Mouse (Mus musculus) neural tube, embryonic 13.5 days (tissue): ENCODE results near the gene Tex12. TPM values are rescaled to one million over a fixed set of nuclear protein-coding genes. Genes with fewer than 3 reads are reported as not detected.
A peak's percentile ranks its signal among the peaks of the same experiment; 100 is the strongest.

Source experiments
- ATAC-seq: fragments of 200-750 bp; cut with Nextera tagmentation; 2 replicates; pipeline ENCODE4 v1.8.0; 2017; ENCODE audit warnings: low read depth, mild to moderate bottlenecking, moderate TSS enrichment, moderate library complexity
- H3K27ac ChIP-seq: fragments of 300-500 bp; sonication (generic); replicated peaks from 2 replicates; pipeline ENCODE4 v1.5.1; 2015; ENCODE audit warnings: moderate library complexity, mild to moderate bottlenecking, inconsistent platforms
- H3K27me3 ChIP-seq: fragments of 300-500 bp; sonication (generic); 2 replicates; pipeline ENCODE4 v1.6.1; 2015; ENCODE audit warnings: mild to moderate bottlenecking, inconsistent platforms
- H3K36me3 ChIP-seq: fragments of 300-500 bp; sonication (generic); 2 replicates; pipeline ENCODE4 v1.6.1; 2015; ENCODE audit warnings: mild to moderate bottlenecking, inconsistent platforms
- H3K4me1 ChIP-seq: fragments of 300-500 bp; sonication (generic); replicated peaks from 2 replicates; pipeline ENCODE4 v1.6.1; 2015; ENCODE audit warnings: inconsistent platforms
- H3K4me2 ChIP-seq: fragments of 300-500 bp; sonication (generic); 2 replicates; pipeline ENCODE4 v1.6.1; 2015; ENCODE audit warnings: inconsistent platforms, mild to moderate bottlenecking, moderate library complexity
- H3K4me3 ChIP-seq: fragments of 300-500 bp; sonication (generic); 2 replicates; pipeline ENCODE4 v1.5.1; 2015; ENCODE audit warnings: mild to moderate bottlenecking, inconsistent platforms
- H3K9ac ChIP-seq: fragments of 300-500 bp; sonication (generic); 2 replicates; pipeline ENCODE4 v1.6.1; 2015; ENCODE audit warnings: moderate library complexity, mild to moderate bottlenecking, inconsistent platforms
- H3K9me3 ChIP-seq: fragments of 300-500 bp; sonication (generic); 2 replicates; pipeline ENCODE4 v1.6.1; 2016; ENCODE audit warnings: inconsistent platforms
- WGBS: fragments of 180-500 bp; shearing (Covaris S2); methylation state at CpG from one replicate; pipeline ENCODE4 v1.1.7; 2015; 5-methylcytosine and 5-hydroxymethylcytosine counted together
- polyA plus RNA-seq: library from polyadenylated mRNA; unstranded; fragments of >200 nt; fragmentation: Nextera tagmentation; extraction: Ambion mirVana; gene quantifications from 2 replicates; pipeline ENCODE4 v1.2.1, GENCODE M21; 2015

Tex12 gene
- polyA plus RNA-seq, 1 experiment from 2014 or later: not detected

- 76% methylated on average over 2 of the region's 2 CpGs for WGBS
- H3K9ac ChIP-seq: no peak overlapping the region
- no peaks in the 10 kb centered on the region for H3K27me3 ChIP-seq
- no peak for ATAC-seq
- no peak overlapping the region for H3K4me3 ChIP-seq
- H3K36me3 ChIP-seq: no peaks in the 10 kb centered on the region
- H3K27ac ChIP-seq: no peak overlapping the region
- peaks cover 19% of the 10 kb centered on the region for H3K4me1 ChIP-seq
- H3K9me3 ChIP-seq: no peaks in the 10 kb centered on the region
- H3K4me2 ChIP-seq: no peak overlapping the region
These were observed 7.6 kb downstream of the Tex12 start for GRCm38 (mm10) chr9:50553547-50553946.

DNA sequence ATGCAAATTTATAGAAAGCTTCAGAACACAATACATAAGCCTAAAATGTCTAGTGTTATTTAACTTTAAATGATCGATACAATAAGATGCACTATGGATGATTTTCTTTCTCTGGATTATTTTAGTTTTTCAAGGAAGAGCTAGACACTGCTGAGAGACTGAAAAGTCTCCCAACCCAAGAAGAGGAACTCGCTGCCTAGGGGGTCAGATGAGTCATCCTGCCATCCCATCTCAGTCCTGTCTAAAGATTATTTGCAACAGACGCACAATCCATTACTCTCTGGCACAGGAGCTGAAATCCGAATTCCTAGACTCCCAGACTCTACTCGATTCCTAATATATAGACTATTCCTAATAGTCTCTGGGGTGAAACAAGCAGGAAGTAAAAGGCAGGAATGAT is 8.9 kb downstream of the Tex12 start:
- no peak for ATAC-seq
- Histone ChIP-seq H3K27ac (no peak overlapping the region), H3K4me1 (peaks cover 19% of the 10 kb centered on the region), H3K27me3 (no peaks in the 10 kb centered on the region), H3K9me3 (no peaks in the 10 kb centered on the region), H3K36me3 (no peaks in the 10 kb centered on the region), H3K4me2 (no peak overlapping the region), H3K4me3 (no peak overlapping the region), H3K9ac (no peak overlapping the region)
- 87% methylated on average over 5 of the region's 5 CpGs for WGBS

GRCm38 (mm10) chr9:50548936-50549335 is 12.2 kb downstream of the Tex12 start:
- H3K4me1 ChIP-seq: 0 out of 2 replicates have a peak, but pooled peaks cover 3% of the 10 kb centered on the region
- no peaks in the 10 kb centered on the region for H3K9me3 ChIP-seq
- 91% methylated on average over 4 of the region's 4 CpGs for WGBS
- H3K4me3 ChIP-seq: no peak overlapping the region
- no peak overlapping the region for H3K4me2 ChIP-seq
- no peak overlapping the region for H3K9ac ChIP-seq
- no peaks in the 10 kb centered on the region for H3K27me3 ChIP-seq
- no peaks in the 10 kb centered on the region for H3K36me3 ChIP-seq
- no peak overlapping the region for H3K27ac ChIP-seq
- ATAC-seq: no peak

DNA sequence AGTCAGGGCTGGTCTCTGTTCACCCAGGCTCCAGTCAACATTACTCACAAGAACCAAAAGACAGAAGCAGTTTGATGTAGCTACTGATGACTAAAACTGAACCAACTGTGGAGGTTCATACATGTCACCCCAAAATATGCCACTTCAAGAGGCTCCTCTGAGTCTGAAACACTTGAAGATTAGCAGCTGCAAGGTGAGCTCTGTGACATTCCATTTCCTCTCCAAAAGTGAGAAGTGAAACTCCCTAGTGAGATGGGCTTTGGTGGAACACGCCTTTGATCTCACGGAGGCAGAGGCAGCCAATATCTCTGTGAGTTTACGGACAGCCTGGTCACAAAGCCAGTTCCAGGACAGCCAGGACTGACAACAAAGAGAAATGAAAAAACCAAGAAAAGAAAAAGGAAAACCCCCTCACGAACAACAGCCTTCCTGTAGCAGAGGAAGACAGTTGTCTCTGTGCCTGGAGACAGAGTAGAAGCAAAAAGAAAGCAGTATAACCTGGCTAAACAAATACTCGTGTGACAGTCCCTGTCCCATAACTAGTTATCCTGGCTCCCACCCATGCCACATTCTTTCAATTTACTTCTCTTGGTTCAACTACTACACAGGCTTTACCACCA is 13.2 kb downstream of the Tex12 start:
- Histone ChIP-seq H3K9me3 (no peaks in the 10 kb centered on the region), H3K9ac (no peak overlapping the region), H3K4me3 (no peak overlapping the region), H3K27me3 (no peaks in the 10 kb centered on the region), H3K4me2 (no peak overlapping the region), H3K36me3 (no peaks in the 10 kb centered on the region), H3K27ac (no peak overlapping the region), H3K4me1 (no peaks in the 10 kb centered on the region)
- no peak for ATAC-seq
- 59% methylated on average over 5 of the region's 5 CpGs for WGBS

DNA sequence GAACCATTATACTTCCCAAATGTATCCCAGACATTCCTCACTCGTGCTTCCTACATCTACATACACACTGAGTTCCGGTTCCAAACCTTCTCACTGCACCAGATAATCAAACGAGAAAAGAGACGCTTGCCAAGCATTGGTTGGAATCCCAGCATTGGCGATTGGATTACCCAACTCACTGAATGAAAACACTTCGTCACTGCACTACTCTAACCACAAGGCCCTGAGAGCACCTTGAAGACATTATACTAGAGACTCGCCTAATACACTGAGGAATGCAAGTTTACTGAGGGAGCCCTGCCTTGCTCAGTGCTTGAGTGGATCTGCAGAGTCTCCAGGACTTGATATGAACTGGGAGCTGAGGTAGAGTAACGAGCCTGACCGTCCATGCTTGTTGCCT is 18.7 kb downstream of the Tex12 start:
- no peaks in the 10 kb centered on the region for H3K9me3 ChIP-seq
- no peak for ATAC-seq
- H3K36me3 ChIP-seq: no peaks in the 10 kb centered on the region
- H3K4me3 ChIP-seq: no peak overlapping the region
- no peak overlapping the region for H3K9ac ChIP-seq
- no peaks in the 10 kb centered on the region for H3K27me3 ChIP-seq
- H3K27ac ChIP-seq: no peak overlapping the region
- H3K4me2 ChIP-seq: no peak overlapping the region
- no peaks in the 10 kb centered on the region for H3K4me1 ChIP-seq
- WGBS: 79% methylated on average over 9 of the region's 9 CpGs

DNA sequence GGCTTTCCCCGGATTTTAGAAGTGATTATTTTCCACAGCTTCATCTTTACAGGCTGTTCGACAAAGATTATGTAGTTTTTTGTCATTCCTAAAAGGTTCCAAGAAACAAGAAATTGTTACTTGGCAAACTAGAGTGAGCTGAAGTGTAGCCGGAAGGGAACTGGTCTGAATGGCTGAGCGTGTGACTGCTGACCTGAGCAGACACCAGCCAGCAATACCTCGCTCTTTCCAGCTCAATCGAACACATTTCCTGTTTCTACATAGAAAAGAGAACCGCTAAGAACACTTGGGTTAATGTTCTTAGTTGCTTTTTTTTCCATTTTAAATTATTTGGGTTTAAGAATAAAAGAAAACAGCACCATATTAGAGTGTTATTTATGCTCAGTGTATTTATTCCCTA is 21.0 kb downstream of the Tex12 start:
- Histone ChIP-seq H3K4me2 (no peak overlapping the region), H3K36me3 (no peaks in the 10 kb centered on the region), H3K4me1 (no peaks in the 10 kb centered on the region), H3K27ac (no peak overlapping the region), H3K27me3 (no peaks in the 10 kb centered on the region), H3K9ac (no peak overlapping the region), H3K4me3 (no peak overlapping the region), H3K9me3 (no peaks in the 10 kb centered on the region)
- no peak for ATAC-seq
- WGBS: 79% methylated on average over 7 of the region's 7 CpGs

GRCm38 (mm10) chr9:50537295-50537694 is 23.8 kb downstream of the Tex12 start:
- no peak overlapping the region for H3K4me2 ChIP-seq
- H3K9me3 ChIP-seq: no peaks in the 10 kb centered on the region
- no peaks in the 10 kb centered on the region for H3K27me3 ChIP-seq
- 73% methylated on average over 4 of the region's 4 CpGs for WGBS
- no peak overlapping the region for H3K9ac ChIP-seq
- H3K27ac ChIP-seq: no peak overlapping the region
- H3K36me3 ChIP-seq: no peaks in the 10 kb centered on the region
- H3K4me3 ChIP-seq: no peak overlapping the region
- no peaks in the 10 kb centered on the region for H3K4me1 ChIP-seq
- ATAC-seq: no peak

DNA sequence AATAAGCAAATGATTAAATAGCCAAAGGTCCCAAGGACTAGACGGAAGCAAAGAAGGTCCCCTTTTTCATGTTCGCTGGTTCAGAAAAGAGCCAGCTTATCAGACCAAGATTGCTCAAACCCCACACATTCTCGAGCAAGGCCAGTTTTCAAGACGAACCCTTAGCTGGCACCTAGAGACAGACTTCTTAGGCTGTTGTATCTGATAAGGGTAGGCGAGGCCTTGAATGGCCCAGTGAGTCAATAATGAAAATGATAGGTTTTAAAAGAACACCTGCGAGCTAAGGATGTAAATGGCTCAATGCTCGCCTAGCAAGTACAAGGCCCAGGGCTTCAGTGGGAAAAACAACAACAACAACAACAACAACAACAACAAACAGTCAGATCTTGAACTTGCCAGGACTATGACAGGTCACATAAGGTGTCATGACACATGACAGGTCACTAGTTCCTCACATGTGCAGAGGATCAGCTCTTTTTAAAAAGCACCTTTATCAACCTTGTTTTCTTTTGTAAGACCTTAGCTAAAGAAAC is 24.5 kb downstream of the Tex12 start:
- Histone ChIP-seq H3K4me3 (no peak overlapping the region), H3K27me3 (no peaks in the 10 kb centered on the region), H3K9ac (no peak overlapping the region), H3K27ac (no peak overlapping the region), H3K4me2 (no peak overlapping the region), H3K4me1 (no peaks in the 10 kb centered on the region), H3K9me3 (no peaks in the 10 kb centered on the region), H3K36me3 (no peaks in the 10 kb centered on the region)
- WGBS: 85% methylated on average over 7 of the region's 7 CpGs
- no peak for ATAC-seq

DNA sequence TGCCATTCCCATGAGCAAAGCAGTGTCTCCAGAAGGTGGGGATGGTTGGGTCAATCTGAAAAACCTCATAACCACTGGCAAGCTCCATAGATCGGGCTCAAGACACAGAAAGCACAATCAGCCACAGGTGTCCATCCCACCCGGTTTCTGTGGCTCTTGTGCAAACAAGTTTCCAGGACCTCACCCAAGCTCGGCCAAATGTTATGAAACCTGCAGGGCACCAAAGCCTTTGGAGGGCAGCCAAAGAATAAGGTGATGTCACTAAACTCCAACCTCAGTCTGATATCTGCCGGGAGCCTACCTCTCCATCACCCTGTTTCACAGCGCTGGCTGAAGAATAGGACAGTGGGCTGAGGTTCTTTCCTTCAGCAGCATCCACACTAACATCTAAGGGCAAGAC is 25.2 kb downstream of the Tex12 start:
- no peaks in the 10 kb centered on the region for H3K9me3 ChIP-seq
- 86% methylated on average over 5 of the region's 5 CpGs for WGBS
- no peak overlapping the region for H3K4me3 ChIP-seq
- no peak overlapping the region for H3K27ac ChIP-seq
- no peak overlapping the region for H3K9ac ChIP-seq
- no peaks in the 10 kb centered on the region for H3K36me3 ChIP-seq
- H3K4me1 ChIP-seq: no peaks in the 10 kb centered on the region
- H3K4me2 ChIP-seq: no peak overlapping the region
- no peaks in the 10 kb centered on the region for H3K27me3 ChIP-seq
- ATAC-seq: no peak

GRCm38 (mm10) chr9:50533791-50534190 is 27.3 kb downstream of the Tex12 start:
- 81% methylated on average over 3 of the region's 3 CpGs for WGBS
- ATAC-seq: no peak
- no peak overlapping the region for H3K4me3 ChIP-seq

GRCm38 (mm10) chr9:50533328-50533727 is 27.8 kb downstream of the Tex12 start:
- no peaks in the 10 kb centered on the region for H3K4me1 ChIP-seq
- no peak overlapping the region for H3K4me2 ChIP-seq
- no peaks in the 10 kb centered on the region for H3K27me3 ChIP-seq
- WGBS: 86% methylated on average over 11 of the region's 11 CpGs
- H3K4me3 ChIP-seq: no peak overlapping the region
- H3K9ac ChIP-seq: no peak overlapping the region
- H3K36me3 ChIP-seq: no peaks in the 10 kb centered on the region
- no peaks in the 10 kb centered on the region for H3K9me3 ChIP-seq
- H3K27ac ChIP-seq: no peak overlapping the region
- ATAC-seq: no peak

More at GRCm38 (mm10) chr9:50533791-50534190, 27.3 kb downstream of the Tex12 start:
- Histone ChIP-seq H3K9me3 (no peaks in the 10 kb centered on the region), H3K36me3 (no peaks in the 10 kb centered on the region), H3K9ac (no peak overlapping the region), H3K27me3 (no peaks in the 10 kb centered on the region), H3K27ac (no peak overlapping the region), H3K4me1 (no peaks in the 10 kb centered on the region), H3K4me2 (no peak overlapping the region)

- WGBS: 46% methylated on average over 2 of the region's 2 CpGs
- ATAC-seq: no peak
- Histone ChIP-seq H3K4me2 (no peak overlapping the region), H3K4me3 (no peak overlapping the region), H3K36me3 (no peaks in the 10 kb centered on the region), H3K9me3 (no peaks in the 10 kb centered on the region), H3K27me3 (no peaks in the 10 kb centered on the region), H3K27ac (no peak overlapping the region), H3K4me1 (peaks cover 17% of the 10 kb centered on the region), H3K9ac (no peak overlapping the region)
These were observed 30.2 kb downstream of the Tex12 start for GRCm38 (mm10) chr9:50530890-50531289.

GRCm38 (mm10) chr9:50528293-50528892 is 32.7 kb downstream of the Tex12 start, which contains the start of gene Pts:
Pts (minus strand) TSS chr9:50528724.
- H3K27ac ChIP-seq: peak within 1 kb of the TSS; percentile 80
- peak within 1 kb of the TSS; percentile 62 for H3K4me3 ChIP-seq
- peak within 1 kb of the TSS; percentile 75 for H3K9ac ChIP-seq
- WGBS: under 1% methylated on average over 54 of the region's 54 CpGs
- ATAC-seq: peak; percentile 99
- peak within 1 kb of the TSS; percentile 68 for H3K4me2 ChIP-seq
- no peaks in the 10 kb centered on the region for H3K9me3 ChIP-seq
- peaks cover 9% of the 10 kb centered on the region; the same call in 1 of the 2 replicates for H3K36me3 ChIP-seq
- H3K27me3 ChIP-seq: no peaks in the 10 kb centered on the region
- H3K4me1 ChIP-seq: peaks cover 17% of the 10 kb centered on the region
